Mouse (Mus musculus) spleen, adult 18-20 months (tissue): ENCODE results near the gene Fam196a.

Source experiments
- DNase-seq, 2 experiments: peaks; one replicate each; pipeline ENCODE4 v3.0.0; 2022; ENCODE audit warnings: mixed read lengths in 2 of 2

Fam196a gene

DNA sequence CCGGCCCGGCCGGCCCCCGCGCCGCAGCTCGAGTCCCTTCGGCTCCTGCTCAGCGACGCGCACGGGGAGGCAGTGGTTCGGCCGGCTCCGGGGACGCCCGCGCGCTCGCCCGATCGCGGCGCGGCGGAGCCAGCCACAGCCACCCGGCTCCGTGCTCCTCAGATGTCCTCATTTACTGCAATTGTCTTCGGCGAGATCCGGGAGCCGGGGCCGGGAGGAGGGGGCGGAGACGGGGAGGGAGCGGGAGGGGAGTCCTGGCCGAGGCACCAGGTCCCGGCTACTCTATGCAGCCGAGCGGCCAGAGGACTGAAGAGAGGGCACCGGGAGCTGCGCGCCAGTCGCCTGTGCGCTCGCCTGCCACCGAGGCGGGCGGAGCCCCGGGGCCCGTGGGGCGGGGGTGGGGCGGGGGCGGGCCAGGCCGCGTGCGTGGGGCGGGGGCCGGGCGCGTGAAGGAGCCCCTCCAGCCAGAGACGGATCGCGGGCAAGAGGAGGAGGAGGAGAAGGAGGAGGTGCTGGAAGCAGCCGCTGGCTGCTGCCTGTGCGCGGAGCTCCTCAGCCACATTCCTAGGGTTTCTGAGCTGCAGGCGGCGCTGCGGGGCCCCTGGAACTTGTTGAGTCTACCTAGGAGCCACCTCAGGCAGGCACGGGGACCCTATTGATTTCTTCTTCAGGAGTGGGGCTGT is at the start of gene Fam196a:
Gene Fam196a (minus strand): TSS at position 504 of the 683 bp plus-strand sequence.
- DNase-seq: no peak

DNA sequence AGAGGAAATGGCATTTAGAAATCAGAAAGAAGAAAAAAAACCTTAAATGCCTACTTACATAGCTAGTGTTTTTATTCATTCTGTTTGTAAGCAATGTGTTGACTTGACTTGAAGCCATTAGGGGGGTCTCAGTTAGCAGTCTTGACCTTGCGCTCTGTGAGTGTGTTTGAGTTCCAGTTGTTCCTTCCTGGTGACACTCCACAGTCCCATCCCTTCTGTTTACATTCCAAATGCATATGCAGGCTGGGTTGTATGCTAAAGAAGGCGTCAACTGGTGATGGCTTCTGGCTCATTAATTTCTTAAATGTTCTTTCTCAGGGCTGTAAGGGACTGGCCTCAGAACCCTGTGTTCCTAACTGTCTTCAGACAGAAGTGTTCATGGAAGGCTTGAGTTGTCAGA is 23.4 kb upstream of the Fam196a start:
- DNase-seq: no peak

DNA sequence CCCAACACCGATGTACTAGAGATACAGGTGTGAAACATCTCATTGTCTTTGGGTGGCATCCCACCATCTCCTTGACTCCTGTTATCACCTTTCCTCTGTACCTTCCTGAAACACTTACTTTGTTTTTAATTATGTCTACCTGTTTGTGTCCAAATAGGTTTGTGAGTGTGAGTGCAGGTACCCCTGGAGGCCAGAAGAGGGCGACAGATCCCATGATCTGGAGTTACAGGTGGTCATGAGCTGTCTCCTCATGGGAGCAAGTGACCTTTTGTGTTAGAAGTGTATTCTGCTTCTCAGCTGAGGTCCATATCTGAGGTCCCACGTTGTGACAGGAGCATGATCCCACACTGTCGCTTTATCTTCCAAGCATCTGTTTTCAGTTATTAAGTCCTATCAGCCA is 22.6 kb upstream of the Fam196a start:
- no peak for DNase-seq

DNA sequence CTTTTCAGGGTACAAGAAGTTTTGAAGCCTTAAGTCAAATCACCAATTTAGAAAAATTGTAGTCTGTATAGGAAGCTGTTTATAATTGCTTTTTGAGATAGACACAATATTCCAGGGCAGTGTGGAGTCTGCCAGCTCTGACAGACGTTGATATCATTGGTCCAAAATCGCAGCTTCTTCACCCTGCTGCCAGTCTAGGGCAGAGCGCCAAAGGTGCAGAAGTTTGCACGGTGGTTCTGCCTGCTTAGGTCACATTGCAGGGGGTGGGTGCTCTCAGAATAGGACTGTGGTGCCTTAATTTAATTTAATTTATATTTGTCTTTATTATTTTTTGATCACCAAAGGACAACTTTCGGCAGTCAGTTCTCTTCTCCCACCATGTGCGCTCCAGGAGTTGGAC is 20.9 kb upstream of the Fam196a start:
- no peak for DNase-seq

DNA sequence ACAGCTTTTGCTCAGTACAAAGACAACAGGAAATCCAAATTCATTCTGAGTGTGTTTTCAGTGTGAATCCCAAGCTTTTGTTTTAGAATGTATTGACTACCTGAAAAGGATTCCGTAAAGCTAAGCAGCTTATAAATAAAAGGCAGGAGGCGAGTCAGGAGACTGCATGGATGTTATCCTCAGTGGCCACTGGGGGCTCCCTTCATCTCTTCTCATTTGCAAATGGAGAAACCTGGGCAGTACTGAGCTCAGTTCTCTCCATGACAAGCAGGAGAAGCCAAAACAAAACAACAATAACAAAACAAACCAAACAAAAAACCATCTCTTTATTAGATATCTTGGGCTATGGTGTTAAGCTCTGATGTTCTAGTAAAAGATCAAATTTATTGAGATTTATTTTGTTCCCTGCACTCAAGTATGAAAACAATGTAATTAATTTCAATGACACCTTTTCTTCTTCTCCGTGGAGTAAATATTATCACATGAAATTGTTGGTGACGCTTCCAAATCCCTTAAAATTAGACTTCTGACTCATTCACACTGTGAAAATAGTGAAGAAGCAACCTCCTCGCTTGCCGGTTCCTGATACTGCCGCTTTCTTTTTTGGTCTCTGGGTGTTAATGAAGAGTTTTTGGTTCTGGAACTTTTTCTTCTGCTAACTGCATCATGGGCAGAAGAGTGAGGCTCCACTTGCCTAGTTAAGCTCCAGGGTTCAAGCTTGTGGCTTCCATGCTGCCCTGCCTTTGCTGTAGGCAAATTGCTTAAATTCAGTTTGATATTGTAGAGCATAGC is 7.9 kb upstream of the Fam196a start:
- no peak for DNase-seq

DNA sequence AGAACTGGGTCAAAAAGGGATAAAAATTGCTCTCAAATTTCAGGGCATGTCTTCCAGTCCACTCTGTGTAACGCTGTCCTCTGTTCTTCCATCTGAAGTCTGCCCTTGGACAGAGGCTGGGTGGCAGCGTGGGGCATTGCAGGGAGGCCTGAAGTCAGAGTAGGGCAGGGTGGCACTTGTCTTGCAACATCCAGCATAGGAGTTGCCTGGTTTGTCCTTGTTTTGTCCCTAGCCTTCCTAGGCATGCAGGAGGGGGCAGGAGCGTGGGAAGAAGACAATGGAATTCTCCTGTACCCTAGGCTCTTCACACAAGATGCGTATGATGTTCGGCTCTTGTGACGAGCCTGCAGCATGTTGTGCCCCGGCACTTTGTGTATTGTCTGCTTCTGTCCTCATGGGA is 5.5 kb upstream of the Fam196a start:
- no peak for DNase-seq

DNA sequence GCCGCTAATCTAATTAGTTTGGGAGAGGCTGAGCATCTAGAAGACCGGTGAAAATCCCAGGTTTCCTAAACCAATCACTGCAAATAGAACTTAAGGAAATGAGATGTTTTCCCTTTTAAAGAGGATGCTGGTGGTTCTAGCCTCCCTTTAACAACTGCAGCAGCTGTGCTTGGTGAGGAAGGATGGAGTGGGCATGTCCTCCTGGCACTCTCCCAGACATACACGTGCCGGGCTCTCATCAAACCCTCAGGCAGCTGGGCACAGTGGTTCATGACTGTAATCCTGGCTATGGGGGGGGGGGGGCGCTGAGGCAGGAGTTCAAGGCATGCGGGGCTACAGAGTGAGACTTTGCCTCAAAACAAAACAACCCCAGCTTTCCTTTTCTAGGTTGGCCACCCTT is 4.8 kb upstream of the Fam196a start:
- no peak for DNase-seq

DNA sequence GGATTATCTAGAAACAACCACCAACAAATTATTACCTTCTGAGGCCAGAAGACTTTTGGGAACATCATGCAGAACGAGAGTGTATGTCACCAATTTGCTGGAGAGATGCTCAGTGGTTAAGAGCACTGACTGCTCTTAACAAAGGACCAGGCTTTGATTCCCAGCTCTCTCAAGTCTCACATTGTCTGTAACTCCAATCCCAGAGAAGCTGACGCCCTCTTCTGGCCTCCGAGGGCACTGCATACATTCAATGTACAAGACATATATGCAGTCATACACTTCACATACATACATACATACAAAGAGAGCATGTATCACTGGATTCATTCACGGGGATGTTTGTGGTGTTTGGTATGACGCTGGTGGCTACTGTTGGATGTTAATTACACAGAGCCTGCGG is 3.7 kb upstream of the Fam196a start:
- DNase-seq: no peak

DNA sequence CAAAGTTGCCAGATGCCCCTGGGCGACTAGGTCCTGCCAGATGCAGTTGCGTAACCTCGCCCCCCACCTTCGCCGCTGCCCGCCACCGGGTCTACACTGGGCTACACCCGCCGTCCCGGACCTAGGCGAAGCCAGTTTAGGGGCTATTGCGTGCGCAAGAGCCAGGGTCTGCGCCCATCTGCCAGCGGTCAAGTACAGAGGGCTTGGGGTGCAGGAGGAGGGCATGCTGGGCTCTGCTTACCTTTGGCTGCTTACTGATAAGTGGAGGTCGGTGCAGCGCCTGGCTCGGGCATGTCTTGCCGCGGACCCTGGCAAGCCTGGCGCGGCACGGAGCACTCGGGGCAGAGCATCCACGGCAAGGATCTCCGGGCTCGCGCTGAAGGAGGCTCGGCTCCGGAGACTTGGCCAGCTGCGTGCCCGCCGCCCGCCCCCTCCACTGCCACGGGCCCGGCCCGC is 731 bp downstream of the Fam196a start:
- no peak for DNase-seq

DNA sequence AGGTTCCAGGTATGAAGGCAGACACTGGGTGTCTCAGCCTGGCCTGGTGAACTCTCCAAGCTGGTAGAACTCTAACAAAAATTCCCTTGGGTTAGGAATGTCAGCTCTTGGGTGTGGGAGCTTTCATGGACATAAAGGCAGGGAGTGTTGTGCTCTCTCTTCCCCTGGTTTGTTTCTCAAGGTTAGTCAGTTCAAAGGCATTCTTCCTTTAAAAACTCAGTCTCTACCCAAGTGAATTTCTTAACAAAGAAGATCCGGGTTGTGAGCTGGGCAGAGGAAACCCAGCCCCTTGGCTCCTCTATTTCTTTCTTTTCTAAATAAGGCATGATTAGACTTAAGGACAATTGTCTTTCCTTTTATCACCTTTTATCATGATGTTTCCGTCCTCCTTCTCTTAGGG is 6.3 kb downstream of the Fam196a start:
- DNase-seq: no peak

DNA sequence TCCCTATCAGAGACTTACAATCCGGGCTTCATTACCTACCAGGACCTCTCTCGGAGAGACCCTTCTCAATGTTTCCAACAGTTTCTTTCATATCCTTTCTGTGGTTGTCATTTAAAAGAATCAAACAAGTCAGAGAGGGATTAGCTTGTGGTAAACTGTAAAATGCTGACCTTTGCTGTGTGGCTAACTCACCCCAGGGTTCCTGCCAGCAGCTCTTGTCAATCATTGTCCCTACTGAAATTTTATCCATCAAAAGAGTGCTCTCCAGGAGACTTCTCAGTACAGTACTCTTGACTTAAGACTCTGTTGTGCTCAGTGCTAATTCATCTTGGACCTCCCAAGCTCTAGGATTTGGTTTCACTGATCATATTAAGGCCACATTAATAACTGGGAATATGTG is 36.2 kb downstream of the Fam196a start:
- DNase-seq: no peak

DNA sequence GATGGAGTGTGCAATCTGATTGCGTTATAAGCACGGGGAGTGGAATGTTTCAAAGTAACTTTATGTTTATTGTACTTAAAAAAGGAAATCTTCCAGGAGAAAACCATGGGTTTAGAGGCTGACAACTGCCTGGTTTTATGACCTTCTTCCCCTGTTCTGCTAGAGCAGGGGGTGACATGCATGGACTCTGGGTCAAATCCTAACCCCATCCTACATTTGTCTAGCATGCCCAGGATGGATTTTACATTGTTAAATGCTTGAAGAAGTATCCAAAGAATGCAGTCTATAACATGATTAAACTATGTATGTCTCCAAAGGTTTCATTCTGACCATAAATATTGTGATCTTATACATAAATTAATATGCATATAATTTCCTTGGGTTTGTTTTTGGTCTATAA is 38.8 kb downstream of the Fam196a start:
- DNase-seq: no peak

DNA sequence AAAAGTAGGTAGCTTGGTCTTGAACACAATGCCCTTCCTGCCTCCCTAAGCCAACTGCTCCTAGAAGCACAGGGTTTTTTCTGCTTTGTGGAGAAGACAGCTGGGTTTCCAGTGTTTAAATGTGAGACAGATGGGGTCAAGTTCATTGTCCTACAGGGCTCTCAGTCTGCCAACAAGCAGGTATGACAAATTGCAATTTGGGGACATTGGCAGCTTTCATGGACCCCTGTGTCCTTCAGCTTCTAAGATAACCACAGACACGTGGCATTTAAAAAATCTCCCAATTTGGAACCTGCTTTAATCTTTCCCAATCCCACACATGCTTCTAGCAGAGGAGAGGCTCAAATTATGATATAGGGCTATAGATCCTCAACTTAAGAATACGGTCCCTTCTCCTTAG is 43.6 kb downstream of the Fam196a start:
- DNase-seq: no peak

DNA sequence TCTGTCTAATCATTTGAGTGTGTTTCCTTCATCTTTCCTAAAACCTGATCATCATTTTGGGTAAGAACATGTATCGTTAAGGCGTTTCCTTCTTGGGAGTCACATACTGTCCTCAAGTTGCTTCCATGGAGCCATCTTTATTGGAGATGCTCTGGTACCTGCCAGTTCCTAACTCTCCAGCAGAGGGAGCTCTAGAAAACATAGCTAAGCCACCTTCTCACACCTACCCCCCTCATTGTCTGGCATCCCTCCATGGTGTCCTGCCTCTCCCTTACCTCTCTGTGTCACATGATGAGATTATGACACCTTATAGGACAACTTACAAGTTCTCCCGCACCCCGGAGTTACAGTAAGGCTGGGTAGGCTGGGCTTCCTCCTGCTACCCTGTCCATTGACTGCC is 45.3 kb downstream of the Fam196a start:
- no peak for DNase-seq

DNA sequence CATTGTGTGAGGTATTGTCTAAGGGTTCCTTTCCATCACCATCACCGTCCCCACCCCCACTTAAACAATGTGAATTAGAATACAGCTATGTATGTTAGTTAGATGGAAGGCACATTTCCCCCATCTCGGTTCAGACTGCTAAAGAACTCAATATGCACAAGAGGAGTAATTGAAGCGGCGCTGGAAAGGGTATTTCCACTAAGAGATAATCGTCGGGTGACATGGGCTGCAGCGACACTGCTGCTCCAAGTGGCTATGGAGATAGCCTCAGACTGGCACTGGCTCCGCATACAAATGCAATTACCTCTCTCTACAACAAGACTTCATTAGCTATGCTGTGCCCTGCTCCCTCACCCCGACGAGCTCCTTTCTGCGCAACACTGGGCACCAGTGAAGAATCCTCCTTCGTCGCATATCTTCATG is 45.8 kb downstream of the Fam196a start:
- no peak for DNase-seq

DNA sequence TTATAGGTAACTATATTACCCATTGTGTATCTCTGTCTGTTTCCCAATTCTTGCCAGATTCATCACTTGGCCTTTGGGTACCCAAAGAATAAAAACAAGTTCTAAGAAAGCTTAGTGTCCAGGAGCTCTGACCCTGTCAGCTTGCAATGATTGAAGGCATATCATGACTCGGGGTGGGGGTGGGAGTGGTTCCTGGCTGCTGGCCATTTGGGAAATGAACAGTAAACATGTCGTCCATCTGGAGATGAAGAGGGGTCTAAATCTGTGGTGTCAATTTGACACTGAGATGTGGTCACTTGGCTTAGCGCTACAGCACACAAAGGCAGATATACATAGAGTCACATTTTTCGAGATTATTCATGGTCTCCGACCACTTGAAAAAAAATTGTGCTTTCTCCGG is 54.7 kb downstream of the Fam196a start:
- DNase-seq: no peak

DNA sequence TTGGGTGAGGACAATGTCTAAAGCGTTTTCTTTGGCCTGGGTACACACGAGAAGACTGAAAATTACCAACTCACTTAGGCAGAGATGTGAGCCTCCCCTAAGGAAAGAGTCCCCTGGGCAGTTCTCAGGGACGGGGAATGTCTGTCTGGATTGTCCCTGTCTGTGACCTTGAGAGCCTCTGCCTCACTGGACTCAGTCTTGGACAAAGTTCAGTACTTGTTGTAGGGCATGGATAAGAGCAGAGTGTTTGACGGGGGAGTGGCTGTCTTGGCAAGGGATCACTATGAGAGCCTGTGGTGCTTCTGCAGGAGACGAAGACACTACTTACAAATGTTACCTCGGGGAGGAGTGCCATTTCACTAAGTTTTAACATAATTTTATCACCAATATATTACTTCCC is 57.8 kb downstream of the Fam196a start:
- DNase-seq: no peak

DNA sequence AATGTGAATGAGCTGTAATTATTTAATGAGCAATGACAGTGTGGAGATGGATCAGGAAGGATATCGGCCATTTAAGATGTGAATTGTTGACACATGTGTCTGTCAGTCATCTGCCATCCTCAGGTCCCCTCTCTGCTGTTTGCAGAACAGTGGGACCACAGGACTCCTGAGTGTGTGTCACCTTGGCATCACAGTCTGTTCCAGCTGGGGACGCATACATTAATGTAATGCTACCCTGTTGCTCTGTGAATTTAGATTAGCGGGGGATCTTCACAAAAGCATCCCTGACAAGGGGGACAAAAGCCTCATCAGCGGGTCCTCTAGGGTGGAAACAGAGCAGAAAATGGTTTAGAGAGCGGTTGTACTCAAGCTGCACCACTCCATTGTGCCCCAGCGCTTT is 59.2 kb downstream of the Fam196a start:
- no peak for DNase-seq

DNA sequence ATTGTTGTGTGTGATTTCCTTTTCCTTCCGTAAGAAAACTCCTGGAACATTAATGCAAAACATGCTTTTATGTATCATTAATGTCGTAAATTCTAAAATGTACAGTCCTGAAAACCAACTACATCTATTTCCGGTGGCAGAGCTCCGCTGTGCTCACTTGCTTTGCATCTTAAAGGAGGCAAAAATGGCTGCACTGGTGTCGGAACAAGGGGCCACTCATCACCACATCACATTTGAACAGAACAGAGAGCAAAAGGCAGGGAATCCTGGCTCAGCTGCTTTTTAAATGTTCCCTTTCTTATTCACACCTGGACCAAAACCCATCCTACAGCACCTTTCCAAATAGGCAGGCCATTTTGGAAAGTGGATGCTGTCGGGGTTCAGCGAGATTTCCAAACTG is 65.2 kb downstream of the Fam196a start:
- DNase-seq: no peak

DNA sequence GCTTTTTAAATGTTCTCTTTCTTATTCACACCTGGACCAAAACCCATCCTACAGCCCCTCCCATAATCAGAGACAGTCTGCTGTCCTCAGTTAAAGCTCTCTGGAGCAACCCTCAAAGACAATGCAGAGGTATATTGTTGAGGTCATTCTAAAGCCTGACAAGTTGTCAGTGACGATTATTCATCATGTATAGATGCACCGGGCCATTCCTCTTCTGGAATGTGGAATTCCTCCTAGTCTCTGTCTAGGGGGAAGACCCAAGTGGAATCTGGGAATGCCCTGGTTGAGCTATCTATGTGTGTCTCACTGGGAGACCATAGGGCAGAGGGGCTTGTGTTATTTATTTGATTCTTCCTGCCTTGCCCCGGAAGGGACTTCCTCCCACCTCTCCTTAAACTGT is 65.7 kb downstream of the Fam196a start:
- DNase-seq: no peak

DNA sequence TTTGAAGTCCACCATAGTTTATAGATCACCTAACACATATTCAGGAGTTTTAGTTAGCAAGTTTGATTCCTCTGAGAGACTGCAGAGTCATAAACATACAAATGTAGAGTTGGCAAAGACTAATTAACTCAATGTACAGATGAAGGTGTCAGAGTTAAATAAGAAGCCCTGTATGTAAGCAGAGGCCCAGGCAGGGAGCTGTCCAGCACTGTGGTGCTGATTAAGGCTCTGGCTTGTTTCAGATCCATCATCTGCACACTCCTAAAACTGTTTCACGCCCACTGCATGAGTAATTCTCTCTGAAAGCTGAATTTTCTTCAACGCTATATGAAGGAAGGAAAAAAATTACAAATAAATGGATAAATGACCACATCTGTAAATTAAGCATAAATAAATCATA is 74.1 kb downstream of the Fam196a start:
- DNase-seq: no peak

DNA sequence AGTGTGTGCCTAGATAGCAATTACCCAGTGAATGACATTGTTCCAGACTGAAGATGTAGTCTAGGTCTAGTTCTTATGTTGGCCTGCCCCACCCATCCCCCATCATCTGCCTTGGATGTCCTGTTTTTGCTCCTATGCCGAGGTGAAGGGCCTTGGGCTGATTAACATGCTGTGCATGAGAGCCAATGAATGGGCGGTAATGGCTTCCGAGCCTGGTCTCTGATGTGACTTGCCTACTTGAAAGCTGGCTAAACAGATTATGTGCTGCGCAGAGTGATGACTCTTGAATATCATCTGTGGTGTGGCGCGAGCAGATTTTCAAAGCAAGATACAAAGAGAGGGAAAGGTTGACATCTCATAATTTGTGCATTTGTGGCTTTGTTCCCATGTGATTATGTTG is 76.2 kb downstream of the Fam196a start:
- DNase-seq: no peak

DNA sequence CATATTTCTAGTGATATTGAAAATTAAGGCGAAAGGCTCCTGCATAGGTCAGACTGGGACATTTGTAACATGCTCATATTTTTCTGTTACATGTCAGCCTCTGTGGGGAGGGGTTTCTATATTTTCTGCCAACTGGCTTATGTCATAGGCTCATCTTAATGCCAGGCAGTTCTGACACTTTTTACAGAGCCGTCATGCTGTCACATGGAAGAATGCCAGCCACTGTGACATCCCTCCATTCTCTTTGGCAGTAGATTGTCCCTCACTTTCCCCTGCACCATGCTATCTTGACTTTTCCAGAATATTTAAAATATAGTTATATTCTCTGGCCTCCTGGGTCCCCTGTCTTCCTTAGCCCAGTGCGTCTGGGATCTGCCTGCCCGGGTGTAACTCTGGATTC is 95.5 kb downstream of the Fam196a start:
- DNase-seq: no peak

DNA sequence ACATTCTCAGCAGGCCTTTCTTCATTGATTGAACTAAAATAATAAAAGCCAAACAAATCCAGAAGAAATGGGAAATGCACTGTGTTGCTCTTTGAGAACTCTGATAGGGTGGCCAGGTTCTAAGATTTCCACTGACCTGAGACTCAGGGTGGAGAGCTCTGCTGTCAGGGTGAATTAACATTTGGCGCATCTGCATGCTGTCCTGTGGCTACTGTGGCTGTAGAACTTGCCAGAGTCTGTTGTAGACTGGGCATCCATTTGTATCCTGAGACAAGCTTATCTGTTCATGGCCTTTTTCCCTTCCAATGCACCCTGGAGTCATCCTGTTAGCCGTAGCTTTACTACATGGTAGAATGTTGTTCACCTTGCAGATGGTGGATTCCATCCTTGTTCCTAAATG is 98.2 kb downstream of the Fam196a start:
- DNase-seq: no peak
